Mouse (Mus musculus): Measurements from ENCODE around the gene Aldoart2.

The Aldoart2 gene

DNA sequence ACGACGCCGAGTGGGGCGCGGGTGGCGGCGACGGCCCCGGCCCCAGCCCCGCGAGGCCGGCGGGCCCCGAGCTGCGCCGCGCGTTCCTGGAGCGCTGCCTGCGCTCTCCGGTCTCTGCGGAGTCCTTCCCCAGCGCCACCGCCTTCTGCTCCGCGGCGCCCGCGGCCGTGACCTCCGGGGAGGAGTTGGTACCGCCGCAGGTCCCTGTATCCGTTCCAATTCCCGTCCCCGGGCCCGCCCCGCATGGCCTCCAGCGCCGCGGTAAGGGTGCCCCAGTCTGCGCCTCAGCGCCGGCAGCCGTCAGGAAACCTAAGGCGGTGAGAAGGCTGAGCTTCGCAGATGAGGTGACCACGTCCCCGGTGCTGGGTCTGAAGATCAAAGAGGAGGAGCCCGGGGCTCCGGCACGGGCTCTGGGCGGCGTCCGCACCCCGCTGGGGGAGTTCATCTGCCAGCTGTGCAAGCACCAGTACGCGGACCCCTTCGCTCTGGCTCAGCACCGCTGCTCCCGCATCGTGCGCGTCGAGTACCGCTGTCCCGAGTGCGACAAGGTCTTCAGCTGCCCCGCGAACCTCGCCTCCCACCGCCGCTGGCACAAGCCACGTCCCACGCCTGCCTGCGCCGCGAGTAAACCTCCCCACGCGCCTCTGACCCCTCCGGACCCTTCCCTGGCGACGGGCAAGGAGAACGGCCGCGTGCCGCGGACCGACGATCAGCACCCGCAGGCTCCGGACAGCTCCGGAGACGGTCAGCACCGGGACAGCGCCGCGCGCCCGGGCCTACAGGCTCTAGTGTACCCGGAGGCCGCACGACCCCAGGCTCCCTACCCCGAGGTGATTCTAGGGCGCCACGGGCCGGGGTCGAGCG lies 34.8 kb downstream of the Aldoart2 start:
- H3K4me3 ChIP-seq (replicated peaks; ENCODE audit: low read length), result peak overlapping the region; percentile 85
- TF ChIP-seq POU5F1 (IDR thresholded peaks at IDR 0.05; ENCODE audit: borderline replicate concordance, low read length) (no peak), NANOG (IDR thresholded peaks at IDR 0.05; ENCODE audit: borderline replicate concordance, low read length) (no peak), CTCF (conservative IDR thresholded peaks at IDR 0.05; ENCODE audit: low read length) (no peak)
- no peaks in the 10 kb centered on the region for H3K9me3 ChIP-seq (ENCODE audit: low read length)
- H3K27me3 ChIP-seq (ENCODE audit: insufficient read depth, low read length), result peaks cover 68% of the 10 kb centered on the region
- peaks cover 15% of the 10 kb centered on the region for H3K4me1 ChIP-seq (replicated peaks; ENCODE audit: low read depth, low read length)
- H3K36me3 ChIP-seq (ENCODE audit: insufficient read depth, low read length), result no peaks in the 10 kb centered on the region

DNA sequence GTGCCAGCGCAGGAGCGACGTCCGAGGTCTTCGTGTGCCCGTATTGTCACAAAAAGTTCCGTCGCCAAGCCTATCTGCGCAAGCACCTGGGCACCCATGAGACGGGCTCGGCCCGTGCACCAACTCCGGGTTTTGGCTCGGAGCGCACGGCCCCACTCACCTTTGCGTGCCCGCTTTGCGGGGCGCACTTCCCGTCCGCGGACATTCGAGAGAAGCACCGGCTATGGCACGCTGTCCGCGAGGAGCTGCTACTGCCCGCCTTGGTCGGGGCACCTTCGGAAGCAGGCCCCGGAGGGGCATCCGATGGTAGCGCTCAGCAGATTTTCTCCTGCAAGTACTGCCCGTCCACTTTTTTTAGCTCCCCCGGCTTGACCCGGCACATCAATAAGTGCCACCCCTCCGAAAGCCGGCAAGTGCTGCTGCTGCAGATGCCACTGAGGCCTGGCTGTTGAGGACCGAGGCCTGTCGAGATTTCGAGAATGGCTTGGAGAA lies 35.5 kb downstream of the Aldoart2 start:
- TF ChIP-seq CTCF (conservative IDR thresholded peaks at IDR 0.05; ENCODE audit: low read length) (no peak), NANOG (IDR thresholded peaks at IDR 0.05; ENCODE audit: borderline replicate concordance, low read length) (no peak), POU5F1 (IDR thresholded peaks at IDR 0.05; ENCODE audit: borderline replicate concordance, low read length) (no peak)
- H3K4me3 ChIP-seq (replicated peaks; ENCODE audit: low read length), result peak overlapping the region; percentile 85
- no peaks in the 10 kb centered on the region for H3K36me3 ChIP-seq (ENCODE audit: insufficient read depth, low read length)
- peaks cover 67% of the 10 kb centered on the region for H3K27me3 ChIP-seq (ENCODE audit: insufficient read depth, low read length)
- H3K4me1 ChIP-seq (replicated peaks; ENCODE audit: low read depth, low read length), result peaks cover 15% of the 10 kb centered on the region
- no peaks in the 10 kb centered on the region for H3K9me3 ChIP-seq (ENCODE audit: low read length)

DNA sequence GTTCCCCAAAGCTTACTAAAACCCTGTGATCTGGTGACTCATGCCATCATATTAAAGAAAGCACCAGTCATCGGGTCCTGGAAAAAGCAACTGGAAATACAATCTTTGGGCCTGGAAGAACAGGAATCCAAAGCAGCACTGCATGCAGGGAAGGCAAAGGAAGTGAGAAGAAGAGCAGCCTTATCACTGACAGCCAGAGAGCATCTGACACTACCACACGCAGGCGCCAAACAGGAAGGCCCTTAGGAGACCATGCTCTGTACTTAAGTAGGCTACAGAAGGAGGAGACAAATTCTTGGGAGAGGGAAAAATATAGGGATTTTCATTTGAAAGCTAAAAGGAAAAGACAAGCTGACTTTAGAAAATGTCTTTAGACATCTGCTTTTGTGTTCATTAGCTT lies 39.4 kb downstream of the Aldoart2 start:
- Histone ChIP-seq H3K4me1 (replicated peaks; ENCODE audit: low read depth, low read length) (peaks cover 7% of the 10 kb centered on the region; the same call in 1 of the 2 replicates), H3K4me3 (replicated peaks; ENCODE audit: low read length) (no peak overlapping the region), H3K27me3 (ENCODE audit: insufficient read depth, low read length) (peaks cover 30% of the 10 kb centered on the region), H3K36me3 (ENCODE audit: insufficient read depth, low read length) (no peaks in the 10 kb centered on the region), H3K9me3 (ENCODE audit: low read length) (no peaks in the 10 kb centered on the region)
- TF ChIP-seq POU5F1 (IDR thresholded peaks at IDR 0.05; ENCODE audit: borderline replicate concordance, low read length) (no peak), CTCF (conservative IDR thresholded peaks at IDR 0.05; ENCODE audit: low read length) (no peak), NANOG (IDR thresholded peaks at IDR 0.05; ENCODE audit: borderline replicate concordance, low read length) (no peak)

DNA sequence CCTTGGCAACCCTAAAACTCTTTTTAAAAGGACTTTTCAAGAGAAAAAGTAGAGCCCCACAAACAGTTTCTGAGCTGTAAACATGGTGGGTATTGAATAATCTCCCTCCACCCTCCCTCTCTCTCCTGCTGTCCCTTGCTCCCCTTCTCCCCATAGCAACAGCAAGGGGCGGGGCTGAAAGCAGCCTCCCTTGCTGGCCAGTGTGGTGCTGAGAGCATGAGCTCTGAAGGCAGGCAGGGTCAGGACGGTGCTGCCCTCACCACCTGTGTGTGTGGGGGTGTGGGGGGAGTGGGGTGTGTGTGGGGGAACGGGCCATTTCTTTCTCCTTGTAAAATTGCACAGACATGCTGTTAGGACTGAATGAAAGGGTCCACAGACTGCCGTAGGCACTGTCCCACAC lies 42.9 kb downstream of the Aldoart2 start:
- H3K36me3 ChIP-seq (ENCODE audit: insufficient read depth, low read length), result no peaks in the 10 kb centered on the region
- H3K4me3 ChIP-seq (replicated peaks; ENCODE audit: low read length), result no peak overlapping the region
- peaks cover 6% of the 10 kb centered on the region; the same call in 1 of the 2 replicates for H3K27me3 ChIP-seq (ENCODE audit: insufficient read depth, low read length)
- no peak for TF ChIP-seq POU5F1 (IDR thresholded peaks at IDR 0.05; ENCODE audit: borderline replicate concordance, low read length)
- no peak for TF ChIP-seq NANOG (IDR thresholded peaks at IDR 0.05; ENCODE audit: borderline replicate concordance, low read length)
- no peak for TF ChIP-seq CTCF (conservative IDR thresholded peaks at IDR 0.05; ENCODE audit: low read length)
- no peaks in the 10 kb centered on the region for H3K9me3 ChIP-seq (ENCODE audit: low read length)
- H3K4me1 ChIP-seq (replicated peaks; ENCODE audit: low read depth, low read length), result no peaks in the 10 kb centered on the region

DNA sequence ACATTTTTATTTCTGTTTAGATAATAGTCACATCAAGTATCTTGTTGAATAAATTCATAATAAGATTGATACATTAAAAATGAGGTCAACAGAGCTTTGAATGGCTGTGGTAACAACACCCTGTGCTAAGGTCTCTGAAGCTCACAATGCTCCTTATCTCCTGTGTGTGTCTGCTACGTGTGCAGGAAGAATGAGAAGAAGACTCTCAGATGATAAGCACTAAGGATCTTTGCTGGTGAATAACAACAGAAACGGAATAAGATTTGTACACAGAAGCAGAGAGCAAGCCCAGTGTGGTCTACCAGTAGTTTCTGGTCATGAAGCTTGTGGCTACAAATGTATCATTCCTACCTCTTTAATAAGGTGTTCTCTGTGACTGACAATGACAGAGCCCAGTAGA lies 45.8 kb downstream of the Aldoart2 start:
- H3K36me3 ChIP-seq (ENCODE audit: insufficient read depth, low read length), result no peaks in the 10 kb centered on the region
- H3K4me3 ChIP-seq (replicated peaks; ENCODE audit: low read length), result no peak overlapping the region
- H3K27me3 ChIP-seq (ENCODE audit: insufficient read depth, low read length), result no peaks in the 10 kb centered on the region
- TF ChIP-seq POU5F1 (IDR thresholded peaks at IDR 0.05; ENCODE audit: borderline replicate concordance, low read length) (no peak), CTCF (conservative IDR thresholded peaks at IDR 0.05; ENCODE audit: low read length) (no peak), NANOG (IDR thresholded peaks at IDR 0.05; ENCODE audit: borderline replicate concordance, low read length) (no peak)
- H3K4me1 ChIP-seq (replicated peaks; ENCODE audit: low read depth, low read length), result no peaks in the 10 kb centered on the region
- H3K9me3 ChIP-seq (ENCODE audit: low read length), result no peaks in the 10 kb centered on the region

Data from E14TG2a.4 (cell line).